Mouse (Mus musculus): ENCODE results near the gene Alg3. TPM values are rescaled to one million over a fixed set of nuclear protein-coding genes. Genes with fewer than 3 reads are reported as not detected.
A peak's percentile ranks its signal among the peaks of the same experiment; 100 is the strongest.

The Alg3 gene
- polyA plus RNA-seq, 1 experiment: not detected

GRCm38 (mm10) chr16:20590680-20591038 lies 20.9 kb downstream of the Alg3 start:
- 5% methylated on average over 17 of the region's 17 CpGs for WGBS
- peak overlapping the region; percentile 62 for H3K4me3 ChIP-seq (ENCODE audit: insufficient read depth, low read depth, low read length)
- no peak overlapping the region for H3K27ac ChIP-seq (ENCODE audit: insufficient read depth, low read depth, low read length)
- H3K4me1 ChIP-seq (ENCODE audit: control insufficient read depth, insufficient read depth, low read length): peaks cover 17% of the 10 kb centered on the region; the same call in 1 of the 2 replicates
- TF ChIP-seq CTCF (IDR thresholded peaks at IDR 0.05; ENCODE audit: insufficient read depth, low read depth, low read length) (no peak), POLR2A (IDR thresholded peaks at IDR 0.05; ENCODE audit: insufficient read depth, low read depth, low read length) (no peak)

DNA sequence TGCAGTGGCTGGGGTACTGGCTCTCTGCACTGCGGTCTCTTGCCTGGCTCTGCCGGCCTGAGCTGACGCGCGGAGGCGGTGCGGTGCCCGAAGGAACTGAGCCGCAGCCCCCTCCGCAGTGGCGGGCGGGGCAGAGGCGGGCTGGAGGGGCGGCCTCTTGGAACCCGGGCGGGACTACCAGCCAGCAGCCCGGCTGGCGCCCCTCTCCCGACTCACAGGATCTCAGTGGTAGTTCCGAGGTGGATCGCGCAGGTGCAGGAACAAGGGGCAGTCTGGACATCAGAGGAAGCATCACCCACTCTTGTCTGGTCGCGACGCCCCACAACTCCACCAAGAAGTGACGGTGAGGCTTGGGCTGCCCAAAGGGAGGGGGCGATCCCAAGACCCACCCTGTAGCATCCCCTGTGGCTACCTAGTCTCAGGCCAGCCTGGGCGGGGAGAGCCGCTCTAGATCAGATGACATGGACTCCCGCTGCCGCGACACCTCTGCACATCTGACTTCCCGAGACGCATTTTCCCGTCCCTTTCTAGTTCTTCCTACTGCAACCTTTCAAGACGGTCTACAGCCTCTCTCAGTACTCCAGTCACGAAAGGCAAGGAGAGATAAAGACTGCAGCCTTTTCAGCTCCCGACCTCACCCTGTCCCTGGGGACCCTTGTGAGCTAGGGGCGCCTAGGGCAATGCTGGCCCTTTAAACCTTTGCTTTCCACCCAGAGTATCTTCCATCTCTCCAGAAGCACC lies 21.4 kb downstream of the Alg3 start:
- no peak for TF ChIP-seq CTCF (IDR thresholded peaks at IDR 0.05; ENCODE audit: insufficient read depth, low read depth, low read length)
- TF ChIP-seq POLR2A (IDR thresholded peaks at IDR 0.05; ENCODE audit: insufficient read depth, low read depth, low read length): 0 out of 2 replicates have a peak, but pooled peaks have one; percentile 30
- WGBS: under 1% methylated on average over 39 of the region's 39 CpGs
- Histone ChIP-seq H3K4me3 (ENCODE audit: insufficient read depth, low read depth, low read length) (peak overlapping the region; percentile 62), H3K4me1 (ENCODE audit: control insufficient read depth, insufficient read depth, low read length) (peaks cover 17% of the 10 kb centered on the region; the same call in 1 of the 2 replicates), H3K27ac (ENCODE audit: insufficient read depth, low read depth, low read length) (no peak overlapping the region)

- TF ChIP-seq POLR2A (IDR thresholded peaks at IDR 0.05; ENCODE audit: insufficient read depth, low read depth, low read length) (no peak), CTCF (IDR thresholded peaks at IDR 0.05; ENCODE audit: insufficient read depth, low read depth, low read length) (no peak)
- no peak within 1 kb of the TSS for H3K27ac ChIP-seq (ENCODE audit: insufficient read depth, low read depth, low read length)
- peak within 1 kb of the TSS; percentile 62 for H3K4me3 ChIP-seq (ENCODE audit: insufficient read depth, low read depth, low read length)
- under 1% methylated on average over 24 of the region's 24 CpGs for WGBS
- H3K4me1 ChIP-seq (ENCODE audit: control insufficient read depth, insufficient read depth, low read length): peaks cover 17% of the 10 kb centered on the region; the same call in 1 of the 2 replicates
Observed at GRCm38 (mm10) chr16:20589366-20589938, 22.1 kb downstream of the Alg3 start, which contains the start of gene Vwa5b2. TSS of gene Vwa5b2 (plus strand) at chr16:20589471.

DNA sequence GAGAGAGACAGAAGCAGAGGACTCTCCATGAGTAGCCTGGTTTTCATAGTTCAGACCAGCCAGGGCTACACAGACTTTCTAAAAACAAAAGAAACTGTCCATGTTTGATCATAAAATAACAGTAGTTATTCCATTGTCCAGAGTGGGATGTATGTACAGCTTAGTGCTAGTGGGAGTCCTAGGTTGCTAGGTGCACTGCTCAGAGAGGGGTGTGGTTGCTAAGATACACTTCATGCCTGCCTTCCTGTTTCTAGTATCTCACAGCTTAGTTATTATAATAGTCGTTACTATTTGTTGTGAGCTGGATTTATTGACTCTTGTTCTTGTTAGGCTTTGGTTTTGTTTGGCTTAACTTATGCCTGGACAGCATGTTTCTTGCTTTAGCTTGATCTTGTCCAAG lies 46.5 kb downstream of the Alg3 start:
- Histone ChIP-seq H3K4me1 (ENCODE audit: control insufficient read depth, insufficient read depth, low read length) (no peaks in the 10 kb centered on the region), H3K27ac (ENCODE audit: insufficient read depth, low read depth, low read length) (no peak overlapping the region), H3K4me3 (ENCODE audit: insufficient read depth, low read depth, low read length) (no peak overlapping the region)
- TF ChIP-seq CTCF (IDR thresholded peaks at IDR 0.05; ENCODE audit: insufficient read depth, low read depth, low read length) (no peak), POLR2A (IDR thresholded peaks at IDR 0.05; ENCODE audit: insufficient read depth, low read depth, low read length) (no peak)
- WGBS: 27% methylated on average over 1 of the region's 1 CpGs

DNA sequence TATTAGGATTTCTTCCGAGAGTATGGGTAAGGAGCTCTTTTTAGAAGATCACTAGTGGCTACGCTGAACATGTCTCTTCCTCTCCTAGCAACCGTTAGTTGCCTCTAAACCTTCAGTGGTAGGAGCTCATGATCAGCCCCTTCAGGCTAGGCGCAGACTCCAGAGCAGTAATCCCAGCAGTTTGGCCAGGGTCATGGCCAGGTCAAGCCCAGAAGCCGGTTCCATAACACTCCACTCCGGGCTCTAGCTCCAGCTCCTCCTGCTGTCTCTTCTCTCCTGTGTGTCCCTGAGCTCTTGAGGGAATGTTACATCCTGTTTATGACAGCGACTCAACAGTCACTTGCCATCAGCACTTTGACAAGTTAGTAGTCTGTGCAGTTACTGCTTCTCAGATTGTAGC lies 54.2 kb downstream of the Alg3 start:
- WGBS: 84% methylated on average over 7 of the region's 7 CpGs
- Histone ChIP-seq H3K4me3 (ENCODE audit: insufficient read depth, low read depth, low read length) (no peak overlapping the region), H3K4me1 (ENCODE audit: control insufficient read depth, insufficient read depth, low read length) (no peaks in the 10 kb centered on the region), H3K27ac (ENCODE audit: insufficient read depth, low read depth, low read length) (no peak overlapping the region)
- TF ChIP-seq CTCF (IDR thresholded peaks at IDR 0.05; ENCODE audit: insufficient read depth, low read depth, low read length) (no peak), POLR2A (IDR thresholded peaks at IDR 0.05; ENCODE audit: insufficient read depth, low read depth, low read length) (no peak)

Other genes starting within 250 kb of the Alg3 start
- gene Abcc5, start 185.3 kb downstream of the Alg3 start, polyA plus RNA-seq (2012; ENCODE audit: insufficient read depth, insufficient read length, low replicate concordance, missing spikeins): 577 and 578 TPM in 2 replicates
- not detected in 2 replicates for gene Eif2b5, start 112.9 kb downstream of the Alg3 start, polyA plus RNA-seq (2012; ENCODE audit: insufficient read depth, insufficient read length, low replicate concordance, missing spikeins)
- 115 TPM in 1 of 2 replicates, not detected in the other for gene Dvl3, start 94.8 kb downstream of the Alg3 start, polyA plus RNA-seq (2012; ENCODE audit: insufficient read depth, insufficient read length, low replicate concordance, missing spikeins)
- 512 and 992 TPM in 2 replicates for gene Ap2m1, start 76.3 kb downstream of the Alg3 start, polyA plus RNA-seq (2012; ENCODE audit: insufficient read depth, insufficient read length, low replicate concordance, missing spikeins)
- gene Abcf3, start 63.2 kb downstream of the Alg3 start, polyA plus RNA-seq (2012; ENCODE audit: insufficient read depth, insufficient read length, low replicate concordance, missing spikeins): not detected in 2 replicates
- not detected in 2 replicates for gene Vwa5b2, start 22.3 kb downstream of the Alg3 start, polyA plus RNA-seq (2012; ENCODE audit: insufficient read depth, insufficient read length, low replicate concordance, missing spikeins)
- not detected in 2 replicates for gene Eef1akmt4, start 142 bp downstream of the Alg3 start, polyA plus RNA-seq (2012; ENCODE audit: insufficient read depth, insufficient read length, low replicate concordance, missing spikeins)
- not detected in 2 replicates for gene Gm49333, start 125 bp downstream of the Alg3 start, polyA plus RNA-seq (2012; ENCODE audit: insufficient read depth, insufficient read length, low replicate concordance, missing spikeins)
- not detected in 2 replicates for gene Camk2n2, start 9.6 kb upstream of the Alg3 start, polyA plus RNA-seq (2012; ENCODE audit: insufficient read depth, insufficient read length, low replicate concordance, missing spikeins)
- gene Ece2, start 18.1 kb upstream of the Alg3 start, polyA plus RNA-seq (2012; ENCODE audit: insufficient read depth, insufficient read length, low replicate concordance, missing spikeins): not detected in 2 replicates
- 1,015 TPM in 1 of 2 replicates, not detected in the other for gene Psmd2, start 39.9 kb upstream of the Alg3 start, polyA plus RNA-seq (2012; ENCODE audit: insufficient read depth, insufficient read length, low replicate concordance, missing spikeins)
- 96.5 and 986 TPM in 2 replicates for gene Eif4g1, start 56.6 kb upstream of the Alg3 start, polyA plus RNA-seq (2012; ENCODE audit: insufficient read depth, insufficient read length, low replicate concordance, missing spikeins)
- not detected in 2 replicates for gene Fam131a, start 81.5 kb upstream of the Alg3 start, polyA plus RNA-seq (2012; ENCODE audit: insufficient read depth, insufficient read length, low replicate concordance, missing spikeins)
- gene Polr2h, start 105.9 kb upstream of the Alg3 start, polyA plus RNA-seq (2012; ENCODE audit: insufficient read depth, insufficient read length, low replicate concordance, missing spikeins): not detected in 2 replicates
- gene Clcn2, start 106.0 kb upstream of the Alg3 start, polyA plus RNA-seq (2012; ENCODE audit: insufficient read depth, insufficient read length, low replicate concordance, missing spikeins): not detected in 2 replicates
- not detected in 2 replicates for gene Chrd, start 121.4 kb upstream of the Alg3 start, polyA plus RNA-seq (2012; ENCODE audit: insufficient read depth, insufficient read length, low replicate concordance, missing spikeins)
- not detected in 2 replicates for gene Thpo, start 122.8 kb upstream of the Alg3 start, polyA plus RNA-seq (2012; ENCODE audit: insufficient read depth, insufficient read length, low replicate concordance, missing spikeins)

Data from olfactory bulb, adult 2 months (tissue).